Mouse (Mus musculus): Measurements from ENCODE around the gene Lacc1.

Lacc1 gene

DNA sequence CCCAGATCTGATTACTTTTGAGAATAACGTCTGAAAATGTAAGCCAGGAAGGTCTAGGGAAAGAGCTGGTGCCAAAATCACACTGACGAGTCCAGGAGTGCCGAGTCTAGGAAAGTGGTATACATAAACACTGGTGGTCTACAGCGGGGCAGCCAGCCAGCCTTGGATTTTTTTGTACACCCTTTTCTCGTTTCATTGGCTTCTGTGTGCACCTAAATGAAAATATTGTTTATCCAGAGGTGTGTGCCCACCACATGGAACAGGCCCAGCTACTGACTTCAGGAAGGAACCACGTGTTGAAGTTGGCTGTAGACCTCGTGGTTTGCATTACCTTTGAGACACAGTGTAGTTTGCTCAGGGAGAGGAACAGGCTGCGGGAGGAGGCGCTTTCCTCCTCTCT lies 57.1 kb downstream of the Lacc1 start:
- no peak for DNase-seq (ENCODE audit: low spot score in 2 of 2)

Data from urinary bladder, postnatal 36 days (tissue).